Mouse (Mus musculus) natural killer cell, adult 2 months (primary cell): ENCODE measurements around the gene Prss38.
"Not testable (repeated sequence)": the region's sequence is repeated elsewhere in the genome, so short reads cannot be mapped to it uniquely, and the experiment has no call there.

Experiments used
- DNase-seq, 2 experiments: peaks; one replicate each; pipeline ENCODE4 v3.0.0; 2022; ENCODE audit warnings: low spot score in 2 of 2

Prss38 gene

DNA sequence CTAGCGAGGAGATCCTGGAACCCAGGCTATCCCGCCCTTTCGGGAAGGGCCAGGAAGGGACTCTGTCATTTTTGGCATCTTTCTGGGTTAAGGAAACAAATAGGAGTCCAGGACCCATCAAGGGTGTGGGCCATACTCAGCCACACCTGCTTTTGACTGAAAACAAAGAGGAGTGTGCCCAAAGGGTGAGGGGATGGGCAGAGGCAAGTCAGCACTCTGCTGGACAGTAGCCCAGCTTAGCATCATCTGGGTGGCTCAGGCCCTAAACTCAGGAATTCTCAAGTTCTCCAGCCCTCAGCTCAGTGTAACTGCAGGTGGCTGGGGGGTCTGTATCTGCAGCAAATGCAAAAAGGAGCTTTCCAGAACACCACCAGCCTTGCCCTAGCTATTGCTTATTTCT lies 2.5 kb upstream of the Prss38 start:
- DNase-seq: no peak

DNA sequence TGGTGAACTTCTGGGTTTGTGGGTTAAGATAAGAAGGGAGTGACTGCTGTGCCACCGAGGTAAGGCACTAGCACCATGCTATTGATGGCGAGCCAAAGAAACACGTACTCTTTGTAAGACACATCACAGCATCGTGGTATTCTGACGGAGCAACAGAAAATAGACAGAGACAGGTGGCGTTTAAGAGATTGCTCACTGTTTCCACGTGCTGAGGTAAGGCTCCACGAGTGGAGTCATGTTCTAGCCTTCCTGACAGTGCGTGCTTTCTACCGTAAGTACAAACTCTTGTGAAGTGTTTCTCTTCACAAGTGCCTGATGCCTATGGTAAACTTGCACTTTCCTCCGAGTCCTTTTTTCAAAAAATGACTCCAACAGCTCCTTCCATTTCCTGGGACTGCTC lies 5.6 kb downstream of the Prss38 start:
- no peak for DNase-seq

DNA sequence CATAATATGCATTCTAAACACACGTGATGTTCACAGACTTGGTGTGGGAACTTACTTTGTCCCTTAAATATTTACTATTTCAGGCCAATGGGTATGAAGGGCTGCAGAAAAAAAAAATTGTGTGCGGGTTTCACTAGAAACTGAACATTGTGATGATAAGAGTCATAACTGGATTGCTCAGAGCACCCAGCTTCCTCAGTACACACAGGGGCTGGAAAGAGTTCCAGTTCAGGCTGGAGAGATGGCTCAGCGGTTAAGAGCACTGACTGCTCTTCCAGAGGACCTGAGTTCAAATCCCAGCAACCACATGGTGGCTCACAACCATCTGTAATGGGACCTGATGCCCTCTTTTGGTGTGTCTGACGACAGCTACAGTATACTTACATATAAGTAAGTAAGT lies 7.5 kb downstream of the Prss38 start:
- not testable (repeated sequence) for DNase-seq

DNA sequence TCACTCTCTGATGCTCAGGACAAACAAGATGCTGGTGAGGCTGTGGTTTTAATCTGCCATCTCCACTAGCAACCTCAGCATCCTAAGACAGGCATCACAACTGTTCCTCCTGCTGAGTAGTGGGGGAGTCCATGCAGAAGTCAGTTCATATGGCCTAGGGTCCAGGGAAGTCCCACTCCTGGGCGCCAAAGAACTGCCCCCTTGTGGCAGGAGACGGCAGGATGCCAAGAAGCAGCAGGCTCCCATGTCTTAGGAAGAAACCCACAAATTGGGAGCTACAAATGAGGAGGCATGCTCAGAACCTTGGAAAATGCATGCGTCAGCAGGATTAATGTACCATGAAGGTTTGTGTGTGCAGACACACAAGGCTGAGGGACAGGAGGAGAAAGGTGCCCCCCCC lies 8.8 kb downstream of the Prss38 start:
- DNase-seq: no peak

DNA sequence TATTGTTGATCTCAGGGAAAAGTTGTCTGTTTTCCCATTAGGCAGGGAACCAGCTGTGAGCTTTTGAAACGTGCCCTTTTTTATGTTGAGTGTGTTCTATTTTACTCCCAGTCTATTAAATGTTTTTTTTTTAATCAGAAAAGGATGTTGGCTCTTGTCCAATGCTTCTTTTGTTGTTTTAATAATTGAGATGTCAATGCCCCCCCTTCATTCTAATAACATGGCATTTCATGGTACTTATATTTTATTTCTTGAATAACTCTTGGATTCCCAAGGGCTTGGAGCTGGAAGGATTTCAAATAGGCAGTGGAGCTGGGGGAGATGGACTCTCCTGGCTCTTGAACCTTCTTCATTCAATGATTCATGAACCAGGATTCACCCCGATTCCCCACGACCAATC lies 9.4 kb downstream of the Prss38 start:
- DNase-seq: no peak

DNA sequence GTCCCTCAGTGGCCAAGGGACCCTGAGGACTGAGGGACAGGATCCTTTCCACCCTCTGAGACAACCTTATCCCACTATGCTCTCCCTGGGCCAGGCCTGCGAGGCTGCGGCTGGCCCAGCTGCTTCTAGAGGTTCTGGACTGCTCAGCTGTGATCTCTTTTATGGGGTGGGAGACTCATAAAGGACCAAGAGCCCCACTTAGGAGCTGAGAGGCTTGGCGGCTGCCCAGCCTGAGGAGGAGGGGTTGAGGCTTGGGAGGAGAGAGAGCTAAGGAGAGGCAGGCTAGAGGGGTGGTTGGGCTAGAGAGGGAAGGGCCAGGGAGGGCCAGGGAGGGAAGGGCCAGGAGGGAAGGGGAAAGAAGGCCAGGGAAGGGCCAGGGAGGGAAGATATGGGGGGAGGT lies 11.0 kb downstream of the Prss38 start:
- no peak for DNase-seq

DNA sequence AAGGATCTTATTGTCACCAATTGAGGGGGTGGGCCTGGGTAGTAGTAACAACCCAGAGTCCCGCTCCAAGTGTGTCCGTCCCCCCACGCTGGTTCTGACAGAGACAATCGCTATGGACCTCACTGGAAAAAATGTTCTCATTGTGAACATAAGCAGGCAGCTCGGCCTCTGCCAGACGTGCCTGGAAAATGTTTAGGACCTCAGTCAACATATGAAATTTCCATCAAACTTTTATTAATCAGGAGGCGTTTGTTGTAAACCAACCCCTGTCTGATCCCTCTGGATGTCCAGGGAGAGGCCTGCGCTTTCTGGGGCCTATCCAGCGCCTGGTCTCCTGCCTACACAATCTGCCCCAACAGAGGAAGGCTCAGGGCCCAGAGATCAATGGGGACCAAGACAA lies 11.4 kb downstream of the Prss38 start:
- DNase-seq: no peak

DNA sequence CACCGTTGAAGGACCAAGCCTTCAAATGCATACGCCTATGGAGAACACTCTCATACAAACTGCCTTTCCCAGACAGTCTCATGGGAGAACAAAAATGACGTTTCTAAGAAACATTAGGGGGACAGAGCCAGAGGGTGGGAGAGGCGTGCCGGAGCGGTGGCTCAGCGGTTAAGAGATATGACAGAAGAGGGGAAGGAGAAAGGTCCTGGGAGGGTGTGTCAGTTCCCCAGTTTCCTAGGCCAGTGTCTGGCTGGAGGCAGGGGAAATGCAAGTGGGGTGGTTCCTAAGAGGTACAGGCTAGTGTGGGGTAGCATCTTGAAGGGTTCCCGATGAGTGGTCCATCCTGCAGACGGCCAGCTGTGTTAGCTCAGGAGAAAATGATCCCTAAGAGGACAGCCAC lies 14.2 kb downstream of the Prss38 start:
- no peak for DNase-seq

DNA sequence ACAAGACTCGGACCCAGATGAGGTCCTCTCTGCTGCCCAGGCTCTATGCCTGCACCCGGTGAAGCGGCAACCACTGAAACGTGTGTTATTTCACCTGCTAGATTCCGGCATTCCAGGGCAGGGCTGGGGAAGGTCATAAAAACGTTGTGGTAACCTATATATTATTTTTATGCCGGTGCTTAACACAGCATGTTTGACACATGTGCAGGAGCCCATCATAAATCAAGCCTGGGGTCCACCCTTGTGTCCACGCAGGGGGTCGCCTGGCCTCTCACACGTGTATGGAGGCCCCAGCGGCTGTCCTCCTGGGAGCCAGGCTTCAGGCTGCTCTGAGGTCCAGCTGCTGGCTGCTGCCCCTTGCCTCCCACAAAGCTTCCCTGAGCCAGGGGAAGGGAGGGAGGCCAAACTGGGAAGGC lies 18.6 kb downstream of the Prss38 start:
- DNase-seq: no peak

DNA sequence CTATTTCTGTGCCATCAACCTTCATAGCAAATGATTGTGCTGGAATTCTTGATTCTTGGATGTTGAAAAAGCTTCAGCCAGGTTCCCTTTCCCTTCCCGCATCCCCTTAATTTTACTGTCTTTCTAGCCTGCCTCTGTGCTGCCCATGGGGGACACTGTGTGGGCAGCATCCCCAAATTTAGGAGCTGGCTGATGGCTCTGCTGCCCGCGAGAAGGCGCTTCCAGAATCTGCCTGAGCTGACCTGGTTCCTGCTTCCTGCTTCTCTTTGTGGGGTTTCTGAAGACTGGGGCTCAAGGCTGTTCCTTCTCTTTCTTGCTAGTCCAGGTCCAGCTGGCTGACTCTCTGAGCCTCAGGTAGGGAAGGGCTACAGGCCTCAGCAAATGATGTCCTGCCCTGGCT lies 20.7 kb downstream of the Prss38 start:
- no peak for DNase-seq

DNA sequence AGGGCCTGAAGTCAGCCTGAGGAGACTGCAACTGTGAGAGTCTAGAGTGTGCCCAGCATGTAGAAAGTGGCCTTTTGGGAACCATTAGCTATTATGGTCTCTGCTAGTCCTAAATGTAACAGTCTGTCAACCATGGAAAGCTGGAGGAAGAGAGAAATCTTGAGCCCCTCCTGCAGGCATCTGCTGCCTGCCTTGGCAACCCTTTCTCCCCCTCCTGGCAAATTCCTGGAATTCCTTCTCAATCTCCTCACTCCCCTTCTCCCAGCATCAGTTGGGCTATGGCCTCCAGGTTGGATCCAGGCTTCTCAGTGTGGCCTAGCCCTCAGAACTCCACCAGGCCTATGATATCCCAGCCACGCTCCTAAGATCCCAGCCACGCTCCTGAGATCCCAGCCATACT lies 25.1 kb downstream of the Prss38 start:
- no peak for DNase-seq

DNA sequence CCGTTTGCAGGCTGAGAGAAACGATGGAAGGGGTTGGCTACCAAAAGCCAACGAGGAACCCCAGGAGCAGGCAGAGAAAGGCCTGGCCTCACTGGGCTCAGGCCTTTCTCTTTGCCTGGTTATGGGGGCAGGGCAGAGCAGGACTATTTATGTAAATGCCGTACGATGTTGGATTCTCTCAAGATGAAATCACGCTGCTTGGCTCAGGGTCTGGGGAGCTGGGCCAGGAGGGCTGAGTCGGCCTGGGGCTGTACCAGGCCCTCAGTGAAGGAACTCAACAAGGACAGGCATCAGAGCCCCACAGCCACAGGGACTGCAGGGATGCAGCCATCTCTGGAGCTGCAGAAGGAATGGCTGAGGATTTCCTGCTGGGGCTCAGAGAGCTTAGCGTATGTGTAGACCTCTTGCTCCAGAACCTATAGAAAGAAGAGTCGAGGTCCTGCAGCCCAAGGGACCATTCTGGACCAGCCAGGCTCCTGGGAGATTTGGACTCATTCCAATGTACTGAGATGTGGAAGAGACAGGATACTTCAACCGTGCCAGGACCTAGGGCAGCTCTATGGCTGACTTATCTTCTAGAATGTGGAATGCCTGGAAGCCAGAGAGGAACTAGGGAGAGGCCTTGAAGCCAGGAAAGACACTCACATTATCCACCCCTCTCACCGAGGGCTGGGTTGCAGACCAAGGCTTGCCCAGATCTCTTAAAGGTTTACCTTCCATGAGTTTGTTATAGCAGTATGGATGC lies 29.1 kb downstream of the Prss38 start:
- no peak for DNase-seq

DNA sequence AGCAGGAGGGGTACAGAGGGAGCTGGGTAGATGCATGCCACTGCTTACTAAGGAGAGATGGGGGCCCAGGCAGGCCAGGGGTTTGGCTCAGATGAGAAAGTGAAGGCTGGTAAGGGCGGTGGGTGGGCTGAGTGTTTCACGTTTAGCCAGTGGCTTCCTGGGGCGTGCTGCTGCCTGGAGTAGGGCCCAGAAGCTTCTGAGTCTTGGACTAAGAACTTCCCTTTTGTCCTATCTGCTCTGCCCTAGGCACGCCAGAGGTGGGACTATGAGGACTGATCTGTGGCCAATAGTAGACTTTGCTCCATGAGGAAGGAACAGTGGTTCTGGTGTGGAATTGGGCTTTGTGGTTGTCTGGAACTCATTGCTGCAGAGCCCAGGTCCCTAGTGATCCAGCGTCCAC lies 32.5 kb downstream of the Prss38 start:
- DNase-seq: no peak

DNA sequence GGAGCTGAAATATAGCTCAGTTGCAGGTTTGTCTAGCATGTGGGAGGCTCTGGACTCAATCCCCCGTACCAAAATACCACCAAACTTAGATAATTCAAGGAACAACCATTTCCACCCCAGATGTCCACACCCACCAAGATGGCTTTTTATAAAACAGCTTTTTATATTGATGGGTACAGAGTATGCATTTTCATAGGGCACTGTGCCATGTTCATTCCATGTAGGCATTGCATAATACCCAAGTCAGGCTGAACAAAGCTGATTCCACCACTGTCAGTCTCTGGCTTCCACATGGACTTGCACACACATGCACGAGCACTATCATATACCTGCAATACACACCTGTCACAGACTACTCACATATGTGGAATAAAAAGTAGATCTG lies 36.7 kb downstream of the Prss38 start:
- no peak for DNase-seq

DNA sequence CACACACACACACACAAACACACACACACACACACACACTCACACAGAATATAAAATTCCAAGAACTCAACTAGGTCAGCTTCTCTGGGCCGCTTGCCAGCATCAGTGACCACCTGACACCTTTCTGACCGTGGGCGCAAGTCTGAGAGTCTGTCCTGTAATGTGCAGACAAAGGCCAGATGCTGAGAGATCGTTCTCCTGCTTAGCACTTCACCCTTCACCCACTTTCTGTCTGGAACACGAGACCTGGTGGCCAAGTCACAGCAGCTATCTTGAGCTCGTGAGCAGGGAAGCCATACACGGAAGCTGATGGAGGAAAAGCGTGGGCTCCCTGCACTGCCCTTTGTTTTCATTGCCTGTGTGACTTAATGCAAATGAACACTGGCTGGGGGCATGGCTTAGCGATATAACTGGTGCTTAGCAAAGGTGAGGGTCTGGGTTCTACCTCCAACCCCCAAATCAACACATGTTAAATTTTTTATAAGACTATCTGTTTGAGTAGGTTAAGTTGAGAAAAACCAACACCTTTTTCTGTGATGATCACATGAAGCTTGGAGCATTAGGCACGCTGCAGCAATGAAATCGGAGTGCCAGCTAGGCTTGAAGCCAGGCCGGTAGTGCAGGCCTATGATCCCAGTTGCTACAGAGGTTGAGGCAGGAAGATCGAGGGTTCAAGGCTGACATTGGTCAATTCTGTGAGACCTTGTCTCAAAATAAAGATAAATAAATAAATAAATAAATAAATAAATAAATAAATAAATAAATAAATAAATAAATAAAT lies 37.3 kb downstream of the Prss38 start:
- DNase-seq: no peak

DNA sequence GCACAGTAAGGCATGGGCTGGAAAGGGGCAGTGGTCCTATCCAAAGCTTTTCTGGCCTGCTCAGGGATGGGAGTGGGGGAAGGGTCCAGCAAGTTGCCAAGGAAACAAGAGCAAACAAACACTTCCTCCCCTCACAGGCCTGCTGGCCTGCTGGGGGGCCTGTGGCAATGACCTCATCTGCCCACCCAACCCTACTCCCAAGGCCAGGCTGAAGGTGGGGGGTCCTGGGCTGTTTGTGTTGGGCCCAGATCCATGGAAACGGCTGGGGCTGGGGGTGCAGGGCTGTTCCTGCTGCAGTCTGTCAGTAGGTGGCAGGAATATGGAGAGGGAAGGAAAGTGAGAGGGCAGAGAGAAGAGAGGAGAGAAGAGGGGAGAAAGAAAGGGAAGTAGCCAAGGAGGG lies 39.1 kb downstream of the Prss38 start:
- DNase-seq: no peak

DNA sequence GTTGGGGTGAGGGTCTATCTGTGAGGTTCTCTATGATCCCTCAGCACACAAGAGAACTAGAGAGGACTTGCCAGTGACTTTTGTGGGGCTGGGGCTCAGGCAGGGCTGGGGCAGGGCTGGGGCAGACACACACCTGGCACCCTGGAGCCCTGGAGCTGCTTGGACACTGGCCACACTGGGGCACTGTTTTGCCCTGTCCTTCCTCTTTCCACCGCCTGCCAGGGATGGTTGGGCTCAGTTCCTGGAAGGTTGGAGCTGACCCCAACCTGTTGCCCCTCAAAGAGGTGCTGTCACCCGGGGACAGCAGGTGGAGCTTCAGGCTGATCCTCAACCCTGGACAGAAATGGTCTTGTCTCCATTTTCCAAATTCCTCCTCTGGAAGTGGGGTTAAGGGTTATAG lies 39.5 kb downstream of the Prss38 start:
- DNase-seq: no peak

DNA sequence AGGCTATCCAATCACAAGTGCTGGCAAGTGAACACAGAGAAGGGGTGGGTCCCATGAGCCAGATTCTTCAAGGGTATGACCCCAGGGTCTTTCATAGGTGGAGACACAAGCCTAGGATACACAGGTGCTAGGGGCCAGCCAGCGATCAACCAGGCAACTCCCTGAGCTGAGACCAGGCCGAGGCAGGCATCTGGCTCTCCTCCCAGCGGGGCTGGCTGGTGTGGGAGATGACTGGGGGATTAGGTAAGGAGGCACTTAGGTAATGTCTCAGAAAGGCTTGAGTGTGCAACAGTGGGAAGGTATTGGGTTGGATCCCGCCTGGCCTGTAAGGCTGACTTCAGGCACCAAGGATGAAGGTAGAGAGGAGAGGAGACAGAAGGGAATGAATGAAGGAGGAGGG lies 40.3 kb downstream of the Prss38 start:
- no peak for DNase-seq

DNA sequence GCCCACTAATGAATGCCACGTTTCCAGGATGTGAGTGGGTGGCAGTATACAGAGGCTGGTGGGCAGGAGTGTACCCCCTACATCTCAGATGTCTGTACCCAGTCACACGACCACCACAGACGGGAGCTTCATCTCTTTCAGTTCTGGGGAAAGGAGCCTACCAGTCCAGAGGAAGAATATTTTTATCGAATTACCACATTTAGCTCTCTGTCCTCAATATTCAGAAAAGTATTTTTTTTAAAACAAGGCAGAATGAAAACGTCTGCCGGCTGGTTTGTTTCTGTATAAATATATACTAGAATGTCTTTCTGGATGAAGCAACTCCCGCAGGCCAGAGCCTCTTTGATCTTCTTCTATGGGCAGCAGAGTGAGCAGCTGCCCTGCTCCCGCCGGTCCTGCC lies 42.5 kb downstream of the Prss38 start:
- no peak for DNase-seq

DNA sequence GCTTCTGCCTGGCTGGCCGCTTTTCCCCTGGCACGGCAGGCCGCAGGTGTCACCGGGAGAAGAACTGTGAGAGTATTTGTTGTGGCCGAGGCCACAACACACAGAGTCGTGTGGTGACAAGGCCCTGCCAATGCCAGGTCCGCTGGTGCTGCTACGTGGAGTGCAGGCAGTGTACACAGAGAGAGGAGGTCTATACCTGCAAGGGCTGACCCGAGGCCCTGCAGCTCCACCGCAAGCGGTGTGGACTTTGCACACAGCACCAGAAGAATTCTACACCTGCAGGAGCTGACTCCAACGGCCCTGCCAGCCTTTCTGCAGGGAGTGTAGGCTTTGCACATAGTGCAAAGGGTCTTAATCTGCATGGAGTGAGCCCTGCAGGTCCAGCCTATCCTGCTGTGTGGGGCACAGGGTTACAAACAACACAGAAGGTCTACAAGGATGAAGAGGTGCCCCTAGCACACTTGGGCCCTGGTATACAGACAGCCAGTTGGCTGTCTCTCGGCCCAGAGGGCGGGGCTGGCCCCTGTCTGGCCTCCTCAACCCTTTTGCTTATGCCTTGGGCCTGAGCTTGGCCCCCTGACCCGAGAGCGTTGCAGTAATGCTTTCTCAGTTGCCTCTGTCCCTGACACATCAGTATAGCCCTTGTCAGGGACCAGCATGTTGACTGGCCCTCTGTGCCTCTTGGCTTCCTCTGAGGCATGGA lies 44.1 kb downstream of the Prss38 start:
- no peak for DNase-seq

DNA sequence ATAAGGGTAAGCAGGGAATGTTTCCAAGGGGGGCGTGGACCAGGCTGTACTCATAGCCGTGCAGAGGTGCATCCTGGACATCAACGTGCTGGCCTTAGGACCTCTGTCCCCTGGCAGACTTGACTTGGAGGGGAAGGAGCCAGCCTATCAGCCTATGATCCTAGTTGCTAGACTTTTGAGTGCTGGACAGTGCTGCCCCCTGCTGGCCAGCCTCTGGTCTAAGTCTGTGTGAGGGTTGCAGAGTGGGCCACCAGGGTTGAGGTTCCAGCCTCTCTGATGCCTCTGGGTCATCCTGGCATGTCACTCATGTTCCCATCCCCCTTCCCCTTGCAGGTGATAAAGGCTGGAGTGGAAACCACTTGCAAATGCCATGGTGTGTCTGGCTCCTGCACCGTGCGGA lies 44.9 kb downstream of the Prss38 start:
- DNase-seq: peak; percentile 33 to 48

DNA sequence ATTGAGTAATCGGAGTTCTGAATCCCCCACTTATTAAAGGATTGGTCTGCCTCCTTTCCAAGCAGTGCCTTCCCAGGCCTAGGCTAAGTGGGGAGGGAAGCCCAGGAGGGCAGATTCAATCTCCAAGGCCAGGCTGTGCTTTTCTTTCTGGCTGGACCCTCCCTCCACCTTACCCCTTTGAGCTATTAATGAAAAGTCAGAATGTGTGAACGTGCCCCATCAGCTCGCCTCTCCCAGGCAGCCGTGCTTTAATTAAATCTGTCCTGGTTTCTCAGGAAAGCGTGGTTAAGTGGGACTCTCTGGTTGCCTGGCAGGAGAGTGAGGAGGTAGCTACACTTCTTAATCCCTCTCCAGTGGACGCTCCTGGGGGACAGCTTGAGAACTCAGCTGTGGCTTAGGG lies 45.8 kb downstream of the Prss38 start:
- DNase-seq: no peak

DNA sequence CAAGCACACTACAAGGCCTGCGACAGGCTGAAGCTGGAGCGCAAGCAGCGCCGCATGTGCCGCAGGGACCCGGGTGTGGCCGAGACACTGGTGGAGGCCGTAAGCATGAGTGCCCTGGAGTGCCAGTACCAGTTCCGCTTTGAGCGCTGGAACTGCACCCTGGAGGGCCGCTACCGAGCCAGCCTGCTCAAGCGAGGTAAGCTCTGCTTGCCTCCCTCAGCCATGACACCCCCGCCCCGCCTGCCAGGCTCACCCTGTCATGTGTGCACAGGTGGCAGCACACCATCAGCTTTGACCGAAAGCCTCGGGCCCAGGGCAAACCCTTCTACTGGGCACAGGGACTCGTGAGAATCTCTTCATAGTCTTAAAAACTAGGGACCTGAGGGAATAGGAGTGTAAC lies 47.8 kb downstream of the Prss38 start:
- no peak for DNase-seq
